Mouse (Mus musculus) neural tube, embryonic 15.5 days (tissue): ENCODE data around the gene Cnn1. TPM values are rescaled to one million over a fixed set of nuclear protein-coding genes. Genes with fewer than 3 reads are reported as not detected.
A peak's percentile ranks its signal among the peaks of the same experiment; 100 is the strongest.

Source experiments
- ATAC-seq: fragments of 200-750 bp; cut with Nextera tagmentation; 2 replicates; pipeline ENCODE4 v1.8.0; 2017; ENCODE audit warnings: mild to moderate bottlenecking, moderate TSS enrichment, moderate library complexity; ENCODE audit not compliant: low FRiP score
- H3K27ac ChIP-seq: fragments of 300-500 bp; sonication (generic); replicated peaks from 2 replicates; pipeline ENCODE4 v1.5.1; 2015; ENCODE audit warnings: mild to moderate bottlenecking, inconsistent platforms
- H3K27me3 ChIP-seq: fragments of 300-500 bp; sonication (generic); replicated peaks from 2 replicates; pipeline ENCODE4 v1.6.1; 2015; ENCODE audit warnings: inconsistent platforms
- H3K36me3 ChIP-seq: fragments of 300-500 bp; sonication (generic); 2 replicates; pipeline ENCODE4 v1.6.1; 2015; ENCODE audit warnings: inconsistent platforms
- H3K4me1 ChIP-seq: fragments of 300-500 bp; sonication (generic); 2 replicates; pipeline ENCODE4 v1.6.1; 2015; ENCODE audit warnings: inconsistent platforms
- H3K4me2 ChIP-seq: fragments of 300-500 bp; sonication (generic); 2 replicates; pipeline ENCODE4 v1.6.1; 2015; ENCODE audit warnings: inconsistent platforms, mild to moderate bottlenecking, moderate library complexity
- H3K4me3 ChIP-seq: fragments of 300-500 bp; sonication (generic); replicated peaks from 2 replicates; pipeline ENCODE4 v1.5.1; 2015; ENCODE audit warnings: mild to moderate bottlenecking, inconsistent platforms
- H3K9ac ChIP-seq: fragments of 300-500 bp; sonication (generic); replicated peaks from 2 replicates; pipeline ENCODE4 v1.6.1; 2015; ENCODE audit warnings: mild to moderate bottlenecking, inconsistent platforms
- H3K9me3 ChIP-seq: fragments of 300-500 bp; sonication (generic); replicated peaks from 2 replicates; pipeline ENCODE4 v1.6.1; 2016; ENCODE audit warnings: inconsistent platforms
- WGBS: fragments of 180-500 bp; shearing (Covaris S2); methylation state at CpG from one replicate; pipeline ENCODE4 v1.1.7; 2015; ENCODE audit warnings: mixed read lengths; 5-methylcytosine and 5-hydroxymethylcytosine counted together
- polyA plus RNA-seq: library from polyadenylated mRNA; unstranded; fragments of >200 nt; fragmentation: Nextera tagmentation; extraction: Ambion mirVana; gene quantifications from 2 replicates; pipeline ENCODE4 v1.2.1, GENCODE M21; 2015

The Cnn1 gene
- polyA plus RNA-seq, 1 experiment from 2014 or later = 0.84 TPM

- no peak for ATAC-seq
- 93% methylated on average over 7 of the region's 7 CpGs for WGBS
- peaks cover 27% of the 10 kb centered on the region for H3K27me3 ChIP-seq
Observed at GRCm38 (mm10) chr9:22134246-22134890, 35.4 kb downstream of the Cnn1 start.

GRCm38 (mm10) chr9:22134988-22135643 lies 36.1 kb downstream of the Cnn1 start:
- no peak for ATAC-seq
- Histone ChIP-seq H3K27me3 (peaks cover 27% of the 10 kb centered on the region), H3K27ac (no peak overlapping the region), H3K9me3 (no peaks in the 10 kb centered on the region), H3K4me3 (no peak overlapping the region), H3K9ac (no peak overlapping the region), H3K4me1 (peaks cover 12% of the 10 kb centered on the region), H3K4me2 (no peak overlapping the region), H3K36me3 (no peaks in the 10 kb centered on the region)
- 69% methylated on average over 9 of the region's 9 CpGs for WGBS

More at GRCm38 (mm10) chr9:22134246-22134890, 35.4 kb downstream of the Cnn1 start:
- no peak overlapping the region for H3K9ac ChIP-seq
- H3K36me3 ChIP-seq = no peaks in the 10 kb centered on the region
- H3K27ac ChIP-seq = no peak overlapping the region
- H3K4me3 ChIP-seq = no peak overlapping the region
- H3K4me1 ChIP-seq = peaks cover 12% of the 10 kb centered on the region
- H3K4me2 ChIP-seq = no peak overlapping the region
- H3K9me3 ChIP-seq = no peaks in the 10 kb centered on the region

GRCm38 (mm10) chr9:22135644-22136390 lies 36.8 kb downstream of the Cnn1 start, which contains the start of gene Acp5:
TSS of gene Acp5 (minus strand) at chr9:22135711.
- Histone ChIP-seq H3K36me3 (no peaks in the 10 kb centered on the region), H3K27me3 (peaks cover 20% of the 10 kb centered on the region), H3K9ac (no peak within 1 kb of the TSS), H3K4me1 (peaks cover 12% of the 10 kb centered on the region), H3K27ac (no peak within 1 kb of the TSS), H3K4me3 (no peak within 1 kb of the TSS), H3K9me3 (no peaks in the 10 kb centered on the region), H3K4me2 (no peak within 1 kb of the TSS)
- no peak for ATAC-seq
- 72% methylated on average over 7 of the region's 7 CpGs for WGBS

GRCm38 (mm10) chr9:22136765-22137547 lies 37.9 kb downstream of the Cnn1 start:
- H3K4me3 ChIP-seq = no peak overlapping the region
- ATAC-seq = no peak
- no peaks in the 10 kb centered on the region for H3K9me3 ChIP-seq
- WGBS = 8% methylated on average over 23 of the region's 23 CpGs
- peak overlapping the region; percentile 19; the same call in 1 of the 2 replicates for H3K4me2 ChIP-seq
- no peak overlapping the region for H3K9ac ChIP-seq
- H3K27ac ChIP-seq = no peak overlapping the region
- H3K4me1 ChIP-seq = peaks cover 3% of the 10 kb centered on the region; the same call in 1 of the 2 replicates
- H3K27me3 ChIP-seq = peaks cover 9% of the 10 kb centered on the region
- no peaks in the 10 kb centered on the region for H3K36me3 ChIP-seq

- Histone ChIP-seq H3K4me3 (no peak overlapping the region), H3K36me3 (no peaks in the 10 kb centered on the region), H3K4me2 (no peak overlapping the region), H3K9me3 (no peaks in the 10 kb centered on the region), H3K27me3 (no peaks in the 10 kb centered on the region), H3K9ac (no peak overlapping the region), H3K27ac (no peak overlapping the region), H3K4me1 (peaks cover 3% of the 10 kb centered on the region; the same call in 1 of the 2 replicates)
- ATAC-seq = no peak
- WGBS = 32% methylated on average over 2 of the region's 2 CpGs
Observed at GRCm38 (mm10) chr9:22138480-22138879, 39.5 kb downstream of the Cnn1 start.

GRCm38 (mm10) chr9:22139746-22140145 lies 40.7 kb downstream of the Cnn1 start:
- H3K4me3 ChIP-seq = no peak overlapping the region
- 87% methylated on average over 5 of the region's 5 CpGs for WGBS
- peaks cover 3% of the 10 kb centered on the region; the same call in 1 of the 2 replicates for H3K4me1 ChIP-seq
- no peaks in the 10 kb centered on the region for H3K36me3 ChIP-seq
- H3K4me2 ChIP-seq = no peak overlapping the region
- H3K9me3 ChIP-seq = no peaks in the 10 kb centered on the region
- H3K27me3 ChIP-seq = no peaks in the 10 kb centered on the region
- no peak overlapping the region for H3K9ac ChIP-seq
- no peak overlapping the region for H3K27ac ChIP-seq
- no peak for ATAC-seq

GRCm38 (mm10) chr9:22143108-22144037 lies 44.4 kb downstream of the Cnn1 start:
- ATAC-seq = peak; percentile 59; the same call in 1 of the 2 replicates
- Histone ChIP-seq H3K27ac (no peak overlapping the region), H3K9me3 (no peaks in the 10 kb centered on the region), H3K4me1 (no peaks in the 10 kb centered on the region), H3K4me2 (no peak overlapping the region), H3K27me3 (no peaks in the 10 kb centered on the region), H3K4me3 (no peak overlapping the region), H3K36me3 (no peaks in the 10 kb centered on the region), H3K9ac (no peak overlapping the region)
- 56% methylated on average over 17 of the region's 17 CpGs for WGBS

GRCm38 (mm10) chr9:22144304-22144965 lies 45.4 kb downstream of the Cnn1 start:
- Histone ChIP-seq H3K4me1 (no peaks in the 10 kb centered on the region), H3K27me3 (no peaks in the 10 kb centered on the region), H3K4me2 (no peak overlapping the region), H3K4me3 (no peak overlapping the region), H3K9ac (no peak overlapping the region), H3K9me3 (no peaks in the 10 kb centered on the region), H3K27ac (no peak overlapping the region), H3K36me3 (no peaks in the 10 kb centered on the region)
- no peak for ATAC-seq
- 85% methylated on average over 8 of the region's 8 CpGs for WGBS

- Histone ChIP-seq H3K4me2 (no peak overlapping the region), H3K27ac (no peak overlapping the region), H3K4me3 (no peak overlapping the region), H3K27me3 (no peaks in the 10 kb centered on the region), H3K9me3 (no peaks in the 10 kb centered on the region), H3K36me3 (no peaks in the 10 kb centered on the region), H3K9ac (no peak overlapping the region), H3K4me1 (no peaks in the 10 kb centered on the region)
- WGBS = 80% methylated on average over 20 of the region's 20 CpGs
- no peak for ATAC-seq
Observed at GRCm38 (mm10) chr9:22149426-22150248, 50.6 kb downstream of the Cnn1 start.
